Mouse (Mus musculus) frontal cortex, postnatal 36 days (tissue): ENCODE measurements at regions not wholly inside any gene's neighbourhood (a gene's known extent, or its start where the extent isn't known, plus 50 kb on each side); places are given as distances from the start of the nearest gene placed in this dataset.
A peak's percentile ranks its signal among the peaks of the same experiment; 100 is the strongest.

Source experiments
- DNase-seq, 2 experiments: peaks; one replicate each; pipeline ENCODE4 v3.0.0; 2022; ENCODE audit warnings: low spot score in 2 of 2

GRCm38 (mm10) chr6:147686927-147687326, 211.3 kb downstream of the Ccdc91 start:
- no peak for DNase-seq

- DNase-seq: no peak
Observed at GRCm38 (mm10) chr6:147698255-147698654, 222.6 kb downstream of the Ccdc91 start.

- DNase-seq: no peak
Observed at GRCm38 (mm10) chr6:147699449-147699848, 223.8 kb downstream of the Ccdc91 start.

- no peak for DNase-seq
Observed at GRCm38 (mm10) chr6:147700629-147701028, 225.0 kb downstream of the Ccdc91 start.

- no peak for DNase-seq
Observed at GRCm38 (mm10) chr6:147701956-147702355, 226.3 kb downstream of the Ccdc91 start.

GRCm38 (mm10) chr6:147704297-147704696, 228.7 kb downstream of the Ccdc91 start:
- no peak for DNase-seq

- DNase-seq: no peak
Observed at GRCm38 (mm10) chr6:147705936-147706335, 230.3 kb downstream of the Ccdc91 start.

GRCm38 (mm10) chr6:147706741-147707140, 231.1 kb downstream of the Ccdc91 start:
- DNase-seq: no peak

- peak; percentile 17 to 24 for DNase-seq
Observed at GRCm38 (mm10) chr6:147718052-147718712, 242.6 kb downstream of the Ccdc91 start.

- DNase-seq: no peak
Observed at GRCm38 (mm10) chr6:147718713-147719490, 243.3 kb downstream of the Ccdc91 start.

- DNase-seq: no peak
Observed at GRCm38 (mm10) chr6:147719539-147719938, 243.9 kb downstream of the Ccdc91 start.

- no peak for DNase-seq
Observed at GRCm38 (mm10) chr6:147723336-147723735, 247.7 kb downstream of the Ccdc91 start.

- DNase-seq: peak; percentile 19 to 35
Observed at GRCm38 (mm10) chr6:147726987-147727386, 251.4 kb downstream of the Ccdc91 start.

- DNase-seq: peak; percentile 14 to 45
Observed at GRCm38 (mm10) chr6:147727644-147728533, 252.3 kb downstream of the Ccdc91 start.

GRCm38 (mm10) chr6:147729721-147730120, 254.1 kb downstream of the Ccdc91 start:
- DNase-seq: no peak

- DNase-seq: no peak
Observed at GRCm38 (mm10) chr6:147738621-147739325, 263.1 kb downstream of the Ccdc91 start.

- peak; percentile 48 to 60 for DNase-seq
Observed at GRCm38 (mm10) chr6:147741446-147741845, 265.8 kb downstream of the Ccdc91 start.

- DNase-seq: no peak
Observed at GRCm38 (mm10) chr6:147744081-147744480, 268.5 kb downstream of the Ccdc91 start.

- DNase-seq: no peak
Observed at GRCm38 (mm10) chr6:147745690-147746089, 270.1 kb downstream of the Ccdc91 start.

- no peak for DNase-seq
Observed at GRCm38 (mm10) chr6:147747945-147748344, 272.3 kb downstream of the Ccdc91 start.

- DNase-seq: no peak
Observed at GRCm38 (mm10) chr6:147752301-147752700, 276.7 kb downstream of the Ccdc91 start.
